Mouse (Mus musculus) lung, adult 18-20 months (tissue): ENCODE measurements around the gene Ehd2.

ENCODE experiments used
- DNase-seq, 2 experiments: peaks; one replicate each; pipeline ENCODE4 v3.0.0; 2022; ENCODE audit warnings: mixed read lengths in 2 of 2

The Ehd2 gene

DNA sequence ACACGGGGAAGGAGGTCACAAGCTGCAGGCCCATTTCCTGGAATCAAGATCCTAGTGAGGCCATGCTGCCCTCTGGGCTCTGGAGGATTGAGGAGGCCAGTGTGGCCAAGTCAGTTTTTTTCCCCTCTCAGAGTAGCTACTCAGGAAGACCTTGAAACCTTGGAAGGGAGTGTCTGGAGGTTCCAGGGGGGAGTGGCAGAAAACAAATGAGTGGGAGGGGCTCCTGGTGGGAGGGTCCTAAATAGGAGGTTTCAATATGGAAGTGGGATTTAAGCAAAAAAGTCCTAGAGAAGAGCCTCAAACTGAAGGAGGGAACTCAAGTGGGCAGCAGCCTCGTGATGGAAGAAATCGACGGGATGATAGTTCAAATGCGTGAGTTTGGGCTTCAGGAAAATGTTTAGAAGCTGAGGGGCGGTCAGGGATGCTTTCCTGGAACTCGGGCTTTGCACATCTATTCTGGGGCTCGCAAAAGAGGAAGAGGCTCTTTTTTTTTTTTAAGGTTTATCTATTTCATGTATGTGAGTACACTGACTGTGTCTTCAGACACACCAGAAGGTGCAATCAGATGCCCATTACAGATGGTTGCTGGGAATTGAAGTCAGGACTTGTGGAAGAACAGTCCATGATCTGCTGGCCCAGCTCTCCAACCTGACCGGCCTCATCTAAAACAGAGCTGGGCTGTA, 65.9 kb downstream of the Ehd2 start:
- no peak for DNase-seq
